8 mouse cellular contexts compared by ENCODE assay signal in genomic region chr19:8252705-8253037, GRCm38 (mm10). TPM values are rescaled to one million over a fixed set of nuclear protein-coding genes. Genes with fewer than 3 reads are reported as not detected.
DNase-seq lines count a peak whose midpoint lies in the region; ATAC-seq and TF ChIP-seq lines count a peak whose summit lies in the region.
"Had no signal": no experiment of that assay in that cellular context is flagged by ENCODE, and none has a peak within 500 bp of the region (broad histone marks: within the 10 kb centered on the region; RNA-seq: fewer than 3 reads in every experiment).

No protein-coding gene starts in this region.

- no peaks in the 10 kb centered on the region for H3K36me3 ChIP-seq in lung, postnatal 0 days (ENCODE audit: insufficient read depth, low read length)
- no peaks in the 10 kb centered on the region for H3K36me3 ChIP-seq in forebrain, embryonic 16.5 days (ENCODE audit: control insufficient read depth, insufficient read depth)
- no peaks in the 10 kb centered on the region for H3K36me3 ChIP-seq in liver, embryonic 14.5 days (replicated peaks; ENCODE audit: control insufficient read depth, insufficient read depth, low read depth)
- no peaks in the 10 kb centered on the region for H3K36me3 ChIP-seq in stomach, postnatal 0 days (ENCODE audit: control insufficient read depth, insufficient read depth, low read length)

- 17% methylated on average over 3 of the region's 3 CpGs for WGBS in lung, postnatal 0 days
- 38% methylated on average over 3 of the region's 3 CpGs for WGBS in forebrain, embryonic 16.5 days
- 30% methylated on average over 3 of the region's 3 CpGs for WGBS in liver, embryonic 14.5 days (ENCODE audit: insufficient replicate concordance)
- 23% methylated on average over 3 of the region's 3 CpGs for WGBS in stomach, postnatal 0 days

- peak overlapping the region; percentile 61 for H3K4me3 ChIP-seq in lung, postnatal 0 days (ENCODE audit: low read depth, low read length)
- peak overlapping the region; percentile 60 for H3K4me3 ChIP-seq in forebrain, embryonic 16.5 days (replicated peaks; ENCODE audit: low read length)
- H3K4me3 ChIP-seq in liver, embryonic 14.5 days (ENCODE audit: insufficient read depth in 1 of 2, low read depth in 2 of 2, low read length in 2 of 2) = peak overlapping the region; percentile 28 to 69
- peak overlapping the region; percentile 59 for H3K4me3 ChIP-seq in stomach, postnatal 0 days (ENCODE audit: low read depth, low read length)

- no peak for TF ChIP-seq CTCF in lung, postnatal 0 days (IDR thresholded peaks at IDR 0.05)
- TF ChIP-seq CTCF in liver, embryonic 14.5 days (IDR thresholded peaks at IDR 0.05; ENCODE audit: low read depth) = no peak
- TF ChIP-seq CTCF in stomach, postnatal 0 days (IDR thresholded peaks at IDR 0.05; ENCODE audit: low read depth) = no peak

- no peak overlapping the region for H3K9ac ChIP-seq in lung, postnatal 0 days (replicated peaks; ENCODE audit: low read depth)
- peak overlapping the region; percentile 68 for H3K9ac ChIP-seq in forebrain, embryonic 16.5 days (replicated peaks; ENCODE audit: low read depth, low read length)
- no peak overlapping the region for H3K9ac ChIP-seq in liver, embryonic 14.5 days (replicated peaks)
- peak overlapping the region; percentile 65 for H3K9ac ChIP-seq in stomach, postnatal 0 days (ENCODE audit: low read length)

- no peak overlapping the region for H3K27ac ChIP-seq in lung, postnatal 0 days (ENCODE audit: low read length)
- no peak overlapping the region for H3K27ac ChIP-seq in forebrain, embryonic 16.5 days (ENCODE audit: low read length)
- no peak overlapping the region for H3K27ac ChIP-seq in liver, embryonic 14.5 days
- peak overlapping the region; percentile 88 for H3K27ac ChIP-seq in stomach, postnatal 0 days (replicated peaks)

- H3K27me3 ChIP-seq in lung, postnatal 0 days (replicated peaks; ENCODE audit: insufficient read depth, low read length) = no peaks in the 10 kb centered on the region
- no peaks in the 10 kb centered on the region for H3K27me3 ChIP-seq in forebrain, embryonic 16.5 days (replicated peaks; ENCODE audit: control insufficient read depth, insufficient read depth, low read length)
- no peaks in the 10 kb centered on the region for H3K27me3 ChIP-seq in liver, embryonic 14.5 days (ENCODE audit: control insufficient read depth, insufficient read depth, low read length)
- H3K27me3 ChIP-seq in stomach, postnatal 0 days (ENCODE audit: control insufficient read depth, insufficient read depth, low read length) = no peaks in the 10 kb centered on the region

- H3K4me2 ChIP-seq in lung, postnatal 0 days (replicated peaks; ENCODE audit: low read depth, low read length) = peak overlapping the region; percentile 74
- peak overlapping the region; percentile 62 for H3K4me2 ChIP-seq in forebrain, embryonic 16.5 days (ENCODE audit: low read length)
- peak overlapping the region; percentile 41 for H3K4me2 ChIP-seq in liver, embryonic 14.5 days (ENCODE audit: low read depth)
- peak overlapping the region; percentile 71 for H3K4me2 ChIP-seq in stomach, postnatal 0 days (replicated peaks; ENCODE audit: low read depth)

- H3K4me1 ChIP-seq in lung, postnatal 0 days (ENCODE audit: insufficient read depth, low read depth, low read length) = no peaks in the 10 kb centered on the region
- no peaks in the 10 kb centered on the region for H3K4me1 ChIP-seq in forebrain, embryonic 16.5 days (replicated peaks; ENCODE audit: control insufficient read depth, insufficient read depth, low read length)
- H3K4me1 ChIP-seq in liver, embryonic 14.5 days (replicated peaks; ENCODE audit: control insufficient read depth in 2 of 2, insufficient read depth in 2 of 2, low read length in 1 of 2) = no peaks in the 10 kb centered on the region
- H3K4me1 ChIP-seq in stomach, postnatal 0 days (replicated peaks; ENCODE audit: control insufficient read depth, insufficient read depth) = no peaks in the 10 kb centered on the region

- no peak for ATAC-seq in lung, postnatal 0 days
- ATAC-seq in forebrain, embryonic 16.5 days = peak; percentile 56
- ATAC-seq in liver, embryonic 14.5 days (ENCODE audit: insufficient read depth) = no peak
- peak; percentile 43 for ATAC-seq in stomach, postnatal 0 days (ENCODE audit: low FRiP score, low TSS enrichment)

- TF ChIP-seq EP300 in lung, postnatal 0 days (IDR thresholded peaks at IDR 0.05) = no peak
- no peak for TF ChIP-seq EP300 in liver, embryonic 14.5 days (IDR thresholded peaks at IDR 0.05; ENCODE audit: low read depth)
- no peak for TF ChIP-seq EP300 in stomach, postnatal 0 days (optimal IDR thresholded peaks at IDR 0.05)

- H3K9me3 ChIP-seq in lung, postnatal 0 days (ENCODE audit: low read length) = no peaks in the 10 kb centered on the region
- H3K9me3 ChIP-seq in forebrain, embryonic 16.5 days (ENCODE audit: control insufficient read depth, low read length) = peaks cover 2% of the 10 kb centered on the region
- H3K9me3 ChIP-seq in liver, embryonic 14.5 days (ENCODE audit: control insufficient read depth, low read length) = no peaks in the 10 kb centered on the region
- H3K9me3 ChIP-seq in stomach, postnatal 0 days (ENCODE audit: control insufficient read depth, low read length) = no peaks in the 10 kb centered on the region; the same call in 1 of the 2 replicates

- no peak for DNase-seq in lung, postnatal 0 days (ENCODE audit: low spot score)
- DNase-seq in lung, adult 18-20 months = no peak
- DNase-seq in liver, embryonic 14.5 days (ENCODE audit: low read depth in 3 of 3, low spot score in 3 of 3) = no peak
- no peak for DNase-seq in stomach, postnatal 0 days (ENCODE audit: low spot score)
- DNase-seq in spleen, adult 18-20 months = no peak
- DNase-seq in embryo, embryonic 9.5 days (ENCODE audit: extremely low spot score) = no peak

RNA-seq across cellular contexts. Expression of gene Slc22a29, which starts 34.0 kb away (rescaled TPM):
- not detected in 2 replicates for polyA plus RNA-seq in lung, postnatal 0 days (2015; fragmentation: Nextera tagmentation; extraction: Ambion mirVana)
- 0.25 and 0.34 TPM in 2 replicates for polyA plus RNA-seq in forebrain, embryonic 16.5 days (2015; fragmentation: Nextera tagmentation; extraction: Ambion mirVana)
- 0.03 TPM in 1 of 2 replicates, not detected in the other for polyA plus RNA-seq in liver, embryonic 14.5 days (2012; rRNA removed)
- 0.06 and 0.22 TPM in 2 replicates for polyA plus RNA-seq in liver, embryonic 14.5 days (2014; fragmentation: Nextera tagmentation; extraction: Ambion mirVana)
- 0.21 and 0.53 TPM in 2 replicates for polyA plus RNA-seq in stomach, postnatal 0 days (2015; fragmentation: Nextera tagmentation; extraction: Ambion mirVana)
- polyA plus RNA-seq: adrenal gland, adult 2 months had no signal

Comparison
In these comparisons a context has a peak if more than half of its experiments do, and no peak if none do; other contexts are left out.
1. ATAC-seq: peak in forebrain, embryonic 16.5 days (single experiment) and stomach, postnatal 0 days (single experiment); none in lung, postnatal 0 days (single experiment) and liver, embryonic 14.5 days (single experiment).
2. H3K9ac ChIP-seq: peak in forebrain, embryonic 16.5 days (single experiment) and stomach, postnatal 0 days (single experiment); none in lung, postnatal 0 days (single experiment) and liver, embryonic 14.5 days (single experiment).
3. Peak in every context shown above with its lines, with median percentiles within 50 percentile points of each other: H3K4me2 ChIP-seq and H3K4me3 ChIP-seq.